Mouse (Mus musculus): Measurements from ENCODE around the gene Calm3. TPM values are rescaled to one million over a fixed set of nuclear protein-coding genes. Genes with fewer than 3 reads are reported as not detected.
A peak's percentile ranks its signal among the peaks of the same experiment; 100 is the strongest.

The Calm3 gene
- polyA plus RNA-seq, 1 experiment from 2014 or later = 92.0 TPM

DNA sequence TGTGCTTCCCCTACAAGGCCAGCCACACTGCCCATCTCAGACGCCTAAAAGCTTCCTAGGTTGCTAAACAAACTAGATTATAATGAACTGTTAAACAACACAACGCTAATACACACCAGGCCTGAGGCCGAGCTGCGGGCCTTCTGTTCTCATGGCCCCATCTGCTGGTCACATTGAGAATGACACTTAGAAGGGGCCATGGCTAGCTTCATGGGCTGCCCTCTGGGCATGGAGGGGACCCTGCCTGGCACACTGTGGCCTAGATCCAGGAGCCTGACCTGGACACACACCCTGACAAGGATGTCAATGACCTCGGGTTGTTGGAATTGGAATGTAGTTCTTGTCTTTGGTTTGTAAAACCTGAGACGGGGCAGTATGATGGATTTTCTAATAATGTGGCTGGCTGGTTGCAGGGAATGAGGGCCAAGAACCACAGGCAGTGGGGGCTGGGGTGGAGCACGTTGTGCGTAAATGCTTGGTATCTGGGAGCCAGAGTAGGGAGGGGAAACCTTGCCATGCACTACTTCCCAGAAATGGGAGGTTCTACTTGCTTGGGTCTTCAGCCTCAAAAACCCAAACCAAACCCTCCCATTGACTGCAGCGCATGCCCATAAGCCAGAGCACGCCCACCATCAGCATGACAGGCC lies 10.0 kb downstream of the Calm3 start:
- H3K27ac ChIP-seq = no peak overlapping the region
- H3K9me3 ChIP-seq (replicated peaks) = no peaks in the 10 kb centered on the region
- peaks cover 14% of the 10 kb centered on the region for H3K27me3 ChIP-seq
- peaks cover 20% of the 10 kb centered on the region for H3K4me1 ChIP-seq (replicated peaks)
- DNase-seq (no peak), ATAC-seq (ENCODE audit: low read depth) (peak; percentile 50; the same call in 1 of the 2 replicates)
- no peak overlapping the region for H3K4me3 ChIP-seq (replicated peaks)
- no peak overlapping the region for H3K9ac ChIP-seq
- 32% methylated on average over 10 of the region's 10 CpGs for WGBS (ENCODE audit: insufficient replicate concordance)
- H3K36me3 ChIP-seq = peaks cover 48% of the 10 kb centered on the region
- H3K4me2 ChIP-seq = no peak overlapping the region

DNA sequence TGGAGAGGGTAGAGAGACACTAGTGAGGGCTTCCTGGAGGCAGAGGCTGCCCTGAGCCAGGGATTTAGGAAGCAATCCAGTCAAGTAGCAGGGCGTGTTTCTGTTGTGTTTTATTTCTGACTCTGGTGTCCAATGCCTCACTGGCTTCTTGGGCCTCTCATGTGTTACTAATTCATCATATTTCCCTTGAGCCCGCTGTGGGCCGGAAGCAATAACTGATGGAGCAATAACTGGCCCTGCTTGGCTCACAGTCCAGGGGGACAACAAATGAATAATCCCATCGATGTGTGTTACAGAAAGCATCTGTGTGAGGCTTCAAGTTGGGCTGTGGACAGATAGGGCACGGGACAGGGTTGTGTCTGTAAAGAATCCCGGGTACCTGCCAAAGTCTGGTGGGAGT lies 11.6 kb downstream of the Calm3 start:
- Histone ChIP-seq H3K4me1 (replicated peaks) (peaks cover 19% of the 10 kb centered on the region), H3K27me3 (peaks cover 30% of the 10 kb centered on the region), H3K27ac (no peak overlapping the region), H3K9ac (no peak overlapping the region), H3K4me3 (replicated peaks) (no peak overlapping the region), H3K9me3 (replicated peaks) (no peaks in the 10 kb centered on the region), H3K36me3 (peaks cover 32% of the 10 kb centered on the region), H3K4me2 (no peak overlapping the region)
- DNase-seq (no peak), ATAC-seq (ENCODE audit: low read depth) (no peak)
- 70% methylated on average over 6 of the region's 6 CpGs for WGBS (ENCODE audit: insufficient replicate concordance)

DNA sequence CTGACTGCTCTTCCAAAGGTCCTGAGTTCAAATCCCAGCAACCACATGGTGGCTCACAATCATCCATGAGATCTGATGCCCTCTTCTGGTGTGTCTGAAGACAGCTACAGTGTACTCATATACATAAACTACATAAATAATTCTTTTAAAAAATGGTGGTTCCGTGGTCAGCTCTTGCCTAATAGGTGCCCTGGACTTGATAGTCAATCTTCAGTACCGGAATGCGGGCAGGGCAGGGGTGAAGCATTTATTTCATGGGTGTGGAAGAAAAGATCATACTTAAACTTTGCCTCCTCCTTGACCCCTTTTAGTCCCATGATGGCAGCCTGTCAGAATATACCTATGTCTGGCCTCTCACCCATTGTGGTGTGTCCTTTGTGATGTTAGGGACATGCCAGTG lies 12.0 kb downstream of the Calm3 start:
- no peak overlapping the region for H3K27ac ChIP-seq
- peaks cover 27% of the 10 kb centered on the region for H3K36me3 ChIP-seq
- no peak overlapping the region for H3K4me3 ChIP-seq (replicated peaks)
- DNase-seq (no peak), ATAC-seq (ENCODE audit: low read depth) (no peak)
- no peak overlapping the region for H3K4me2 ChIP-seq
- peaks cover 24% of the 10 kb centered on the region for H3K4me1 ChIP-seq (replicated peaks)
- H3K27me3 ChIP-seq = peaks cover 35% of the 10 kb centered on the region
- H3K9ac ChIP-seq = no peak overlapping the region
- WGBS (ENCODE audit: insufficient replicate concordance) = 66% methylated on average over 3 of the region's 3 CpGs
- no peaks in the 10 kb centered on the region for H3K9me3 ChIP-seq (replicated peaks)

DNA sequence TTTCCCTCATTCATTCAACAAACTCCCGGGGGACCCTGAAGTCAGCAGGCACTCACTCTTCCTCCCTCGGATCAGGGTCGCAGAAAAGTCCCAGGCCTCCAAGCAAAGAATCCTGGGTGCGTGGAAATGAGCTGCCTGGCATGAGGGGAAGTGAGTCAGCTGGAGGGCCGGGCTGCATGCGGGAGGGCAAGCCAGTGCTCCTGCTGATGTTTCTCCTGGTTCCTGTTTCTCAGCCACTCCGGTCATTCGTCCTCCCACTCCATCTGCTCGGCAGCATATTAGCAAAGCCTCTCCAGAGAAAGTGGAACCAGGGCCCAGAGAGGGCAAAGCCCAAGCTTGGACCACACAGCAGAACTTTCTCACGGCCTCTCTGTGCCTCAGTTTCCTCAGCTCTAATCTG lies 14.0 kb downstream of the Calm3 start:
- 15% methylated on average over 10 of the region's 10 CpGs for WGBS (ENCODE audit: insufficient replicate concordance)
- Histone ChIP-seq H3K27ac (no peak overlapping the region), H3K36me3 (peaks cover 8% of the 10 kb centered on the region), H3K27me3 (peaks cover 35% of the 10 kb centered on the region), H3K9me3 (replicated peaks) (no peaks in the 10 kb centered on the region), H3K4me2 (no peak overlapping the region), H3K9ac (no peak overlapping the region), H3K4me3 (replicated peaks) (no peak overlapping the region), H3K4me1 (replicated peaks) (peaks cover 43% of the 10 kb centered on the region)
- DNase-seq = no peak
- no peak for ATAC-seq (ENCODE audit: low read depth)

DNA sequence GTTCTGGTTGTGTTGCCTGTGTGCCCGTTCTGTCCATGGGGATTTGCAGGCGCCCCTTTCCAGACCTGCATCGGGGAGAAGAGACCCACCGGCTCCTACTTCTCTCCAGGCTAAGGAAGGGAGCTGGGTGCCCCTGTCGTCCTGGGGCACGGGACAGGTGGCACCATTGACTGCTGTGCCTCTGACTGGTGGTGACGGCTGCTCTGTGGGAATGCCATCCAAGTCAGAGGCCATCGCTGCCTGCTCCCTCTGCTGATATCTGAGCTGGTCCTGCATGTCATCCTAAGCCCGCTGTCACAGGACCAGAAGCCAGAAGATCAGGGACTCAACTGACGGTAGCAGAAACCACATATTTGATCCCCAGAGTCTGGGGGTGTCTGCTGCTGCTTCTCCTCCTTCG lies 15.1 kb downstream of the Calm3 start:
- Histone ChIP-seq H3K36me3 (no peaks in the 10 kb centered on the region), H3K27ac (no peak overlapping the region), H3K9me3 (replicated peaks) (no peaks in the 10 kb centered on the region), H3K4me3 (replicated peaks) (no peak overlapping the region), H3K9ac (no peak overlapping the region), H3K4me1 (replicated peaks) (peaks cover 53% of the 10 kb centered on the region), H3K27me3 (peaks cover 35% of the 10 kb centered on the region), H3K4me2 (no peak overlapping the region)
- no peak for ATAC-seq (ENCODE audit: low read depth)
- WGBS (ENCODE audit: insufficient replicate concordance) = 45% methylated on average over 11 of the region's 11 CpGs
- DNase-seq = no peak

DNA sequence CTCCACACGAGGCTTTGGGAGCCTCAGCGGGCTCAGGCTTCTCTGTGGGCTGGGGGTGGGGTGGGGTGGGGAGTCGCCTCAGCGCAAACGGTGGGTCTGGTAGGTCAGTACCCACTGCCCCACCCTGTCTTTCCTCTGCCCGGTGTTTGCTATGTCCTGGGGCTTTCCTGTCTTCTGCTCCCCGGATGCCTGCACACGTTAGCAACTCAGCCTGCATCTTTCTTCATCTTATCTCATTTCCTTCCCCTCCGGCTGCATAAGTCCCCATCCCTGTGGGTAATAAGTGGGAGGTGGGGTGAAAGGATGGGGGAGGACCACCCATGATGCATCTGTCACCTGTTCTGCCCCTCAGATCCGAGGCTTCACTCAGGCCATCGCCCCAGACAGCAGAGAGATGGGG lies 15.5 kb downstream of the Calm3 start:
- Histone ChIP-seq H3K27me3 (peaks cover 35% of the 10 kb centered on the region), H3K4me2 (peak overlapping the region; percentile 21; the same call in 1 of the 2 replicates), H3K4me1 (replicated peaks) (peaks cover 58% of the 10 kb centered on the region), H3K27ac (no peak overlapping the region), H3K4me3 (replicated peaks) (0 out of 2 replicates have a peak overlapping the region, but pooled peaks have one; percentile 12), H3K36me3 (no peaks in the 10 kb centered on the region), H3K9me3 (replicated peaks) (no peaks in the 10 kb centered on the region), H3K9ac (no peak overlapping the region)
- ATAC-seq (ENCODE audit: low read depth) (no peak), DNase-seq (no peak)
- WGBS (ENCODE audit: insufficient replicate concordance) = 5% methylated on average over 11 of the region's 11 CpGs

DNA sequence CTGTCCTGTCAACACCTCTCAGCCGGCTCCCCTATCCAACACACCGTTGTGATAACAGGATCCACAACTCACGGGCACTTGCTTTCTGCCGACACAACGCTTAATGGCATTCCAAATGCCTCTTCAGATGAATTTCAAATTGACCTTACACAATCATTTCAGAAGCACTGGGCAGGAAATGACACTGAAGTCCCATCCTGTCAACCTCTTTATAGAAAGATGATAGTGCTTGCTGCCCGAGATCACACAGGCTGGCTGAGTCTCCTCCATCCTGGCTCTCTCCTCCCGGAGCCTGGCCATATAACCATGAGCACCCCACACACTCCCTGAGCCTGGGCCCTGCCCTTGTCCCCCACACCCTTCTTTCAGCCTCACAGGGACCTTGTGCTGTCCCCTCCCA lies 16.1 kb downstream of the Calm3 start:
- H3K9ac ChIP-seq = no peak overlapping the region
- H3K27ac ChIP-seq = no peak overlapping the region
- no peak for ATAC-seq (ENCODE audit: low read depth)
- peak overlapping the region; percentile 21; the same call in 1 of the 2 replicates for H3K4me2 ChIP-seq
- peaks cover 35% of the 10 kb centered on the region for H3K27me3 ChIP-seq
- peaks cover 58% of the 10 kb centered on the region for H3K4me1 ChIP-seq (replicated peaks)
- no peaks in the 10 kb centered on the region for H3K36me3 ChIP-seq
- 0 out of 2 replicates have a peak overlapping the region, but pooled peaks have one; percentile 12 for H3K4me3 ChIP-seq (replicated peaks)
- no peaks in the 10 kb centered on the region for H3K9me3 ChIP-seq (replicated peaks)
- no peak for DNase-seq
- WGBS (ENCODE audit: insufficient replicate concordance) = 39% methylated on average over 7 of the region's 7 CpGs

DNA sequence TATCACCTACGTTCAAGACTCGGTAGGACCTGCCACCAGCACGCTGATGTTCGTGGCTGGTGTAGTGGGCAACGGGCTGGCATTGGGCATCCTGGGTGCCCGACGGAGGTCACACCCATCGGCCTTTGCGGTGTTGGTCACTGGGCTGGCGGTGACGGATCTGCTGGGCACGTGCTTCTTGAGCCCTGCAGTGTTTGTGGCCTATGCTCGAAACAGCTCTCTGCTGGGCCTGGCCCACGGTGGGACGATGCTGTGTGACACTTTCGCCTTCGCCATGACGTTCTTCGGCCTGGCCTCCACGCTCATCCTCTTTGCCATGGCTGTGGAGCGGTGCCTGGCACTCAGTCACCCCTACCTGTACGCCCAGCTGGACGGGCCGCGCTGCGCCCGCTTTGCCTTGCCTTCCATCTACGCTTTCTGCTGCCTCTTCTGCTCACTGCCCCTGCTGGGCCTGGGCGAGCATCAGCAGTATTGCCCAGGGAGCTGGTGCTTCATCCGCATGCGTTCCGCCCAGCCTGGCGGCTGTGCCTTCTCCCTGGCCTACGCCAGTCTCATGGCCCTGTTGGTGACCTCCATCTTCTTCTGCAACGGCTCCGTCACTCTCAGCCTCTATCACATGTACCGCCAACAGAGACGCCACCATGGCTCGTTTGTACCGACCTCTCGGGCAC lies 16.9 kb downstream of the Calm3 start:
- no peak for ATAC-seq (ENCODE audit: low read depth)
- WGBS (ENCODE audit: insufficient replicate concordance) = 81% methylated on average over 41 of the region's 41 CpGs

DNA sequence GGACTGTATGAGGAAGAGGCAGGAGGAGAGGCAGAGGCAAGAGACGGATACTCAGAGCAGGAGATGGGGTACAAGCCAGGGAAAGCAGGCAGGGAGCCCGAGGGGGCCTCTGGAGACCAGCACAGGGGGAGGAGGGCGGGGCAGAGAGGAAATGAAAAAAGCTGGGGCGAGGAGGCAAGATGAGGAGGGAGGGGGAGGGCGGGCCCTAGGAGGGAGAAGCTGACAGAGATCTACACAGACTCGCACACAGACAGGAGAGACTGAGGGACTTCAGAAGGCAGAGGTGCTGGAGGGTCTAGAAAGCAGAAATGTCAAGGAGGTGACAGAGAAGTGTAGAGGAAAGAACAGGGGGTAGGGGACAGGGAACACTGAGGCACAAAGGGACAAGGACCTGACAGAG lies 17.6 kb downstream of the Calm3 start, which contains the start of gene Ptgir:
Gene Ptgir (plus strand): TSS at position 210 of the 400 bp plus-strand sequence.
- DNase-seq (no peak), ATAC-seq (ENCODE audit: low read depth) (no peak)
- H3K9ac ChIP-seq = no peak within 1 kb of the TSS
- H3K9me3 ChIP-seq (replicated peaks) = no peaks in the 10 kb centered on the region
- H3K36me3 ChIP-seq = no peaks in the 10 kb centered on the region
- H3K4me1 ChIP-seq (replicated peaks) = peaks cover 63% of the 10 kb centered on the region
- H3K4me3 ChIP-seq (replicated peaks) = no peak within 1 kb of the TSS
- 0 out of 2 replicates have a peak within 1 kb of the TSS, but pooled peaks have one; percentile 8 for H3K4me2 ChIP-seq
- H3K27me3 ChIP-seq = peaks cover 35% of the 10 kb centered on the region
- WGBS (ENCODE audit: insufficient replicate concordance) = 5% methylated on average over 6 of the region's 6 CpGs
- H3K27ac ChIP-seq = no peak within 1 kb of the TSS

More for the DNA sequence above, 16.9 kb downstream of the Calm3 start:
- Histone ChIP-seq H3K4me2 (0 out of 2 replicates have a peak overlapping the region, but pooled peaks have one; percentile 8), H3K9me3 (replicated peaks) (no peaks in the 10 kb centered on the region), H3K27ac (no peak overlapping the region), H3K36me3 (no peaks in the 10 kb centered on the region), H3K27me3 (peaks cover 35% of the 10 kb centered on the region), H3K4me1 (replicated peaks) (peaks cover 60% of the 10 kb centered on the region), H3K4me3 (replicated peaks) (no peak overlapping the region), H3K9ac (no peak overlapping the region)
- DNase-seq = no peak

DNA sequence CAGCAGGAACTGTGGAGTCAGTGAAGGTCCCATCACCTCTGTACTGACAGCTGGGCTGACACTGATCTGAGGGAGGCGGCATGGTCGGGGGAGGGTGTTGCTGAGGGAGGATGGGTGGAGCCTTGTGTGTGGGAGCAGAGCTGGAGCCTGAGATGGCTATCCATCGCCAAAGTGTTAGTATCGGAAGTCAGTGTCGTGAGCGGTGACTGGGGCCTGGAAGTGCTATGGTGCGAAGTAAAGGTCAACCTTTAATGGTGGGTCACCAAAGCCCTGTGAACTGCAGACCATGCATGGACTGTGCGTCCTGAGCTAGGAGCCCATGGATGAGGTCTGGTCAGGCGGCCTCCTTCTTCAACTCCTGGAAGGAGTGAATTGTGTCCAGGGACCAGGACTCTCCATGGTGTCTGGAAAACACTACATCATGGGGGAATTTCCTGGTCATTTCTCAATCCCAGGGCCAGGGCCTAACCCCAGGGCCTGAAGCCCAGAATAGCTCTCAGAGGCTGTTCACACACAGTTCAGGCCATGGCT lies 18.4 kb downstream of the Calm3 start:
- Histone ChIP-seq H3K27ac (no peak overlapping the region), H3K9ac (no peak overlapping the region), H3K36me3 (no peaks in the 10 kb centered on the region), H3K27me3 (peaks cover 38% of the 10 kb centered on the region), H3K4me3 (replicated peaks) (no peak overlapping the region), H3K9me3 (replicated peaks) (no peaks in the 10 kb centered on the region), H3K4me2 (no peak overlapping the region), H3K4me1 (replicated peaks) (peaks cover 64% of the 10 kb centered on the region)
- DNase-seq = no peak
- 23% methylated on average over 9 of the region's 9 CpGs for WGBS (ENCODE audit: insufficient replicate concordance)
- ATAC-seq (ENCODE audit: low read depth) = peak; percentile 45; the same call in 1 of the 2 replicates

DNA sequence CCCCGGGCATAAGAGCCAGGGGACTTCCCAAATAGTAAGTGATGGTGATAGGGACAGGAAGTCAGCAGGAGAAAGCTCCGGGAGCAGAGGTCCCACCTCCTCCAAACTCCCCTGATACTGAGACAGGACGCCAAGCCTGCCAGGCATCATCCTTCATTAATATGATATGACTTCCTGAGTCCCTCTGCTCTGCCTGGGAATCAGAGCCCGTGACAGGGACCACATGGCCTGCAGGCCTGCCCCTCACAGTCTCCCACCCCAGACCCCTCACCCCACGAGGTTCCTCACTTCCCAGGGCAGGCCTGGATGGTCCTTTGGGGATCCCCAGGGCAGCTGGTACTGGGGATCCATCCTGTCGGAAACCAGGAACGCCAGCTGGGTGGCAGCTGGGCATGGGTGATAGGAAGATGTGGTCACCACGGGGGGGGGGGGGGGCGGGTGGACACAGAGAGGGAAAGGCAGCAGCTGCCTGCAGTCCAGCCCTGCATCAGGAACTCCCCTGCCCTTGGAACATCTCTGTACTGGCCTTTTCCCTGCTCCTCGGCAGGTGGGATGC lies 19.7 kb downstream of the Calm3 start:
- Histone ChIP-seq H3K36me3 (no peaks in the 10 kb centered on the region), H3K27ac (no peak overlapping the region), H3K4me1 (replicated peaks) (peaks cover 60% of the 10 kb centered on the region), H3K9ac (no peak overlapping the region), H3K27me3 (peaks cover 37% of the 10 kb centered on the region), H3K4me2 (no peak overlapping the region), H3K4me3 (replicated peaks) (no peak overlapping the region), H3K9me3 (replicated peaks) (no peaks in the 10 kb centered on the region)
- DNase-seq = no peak
- ATAC-seq (ENCODE audit: low read depth) = no peak
- WGBS (ENCODE audit: insufficient replicate concordance) = 31% methylated on average over 9 of the region's 10 CpGs
